Mouse (Mus musculus): ENCODE measurements around the gene Ift122. TPM values are rescaled to one million over a fixed set of nuclear protein-coding genes. Genes with fewer than 3 reads are reported as not detected.

Gene Ift122
- total RNA-seq (2015; ENCODE audit: low replicate concordance) (not detected in 2 replicates), total RNA-seq (2017; ENCODE audit: low replicate concordance) (0.38 and 1.9 TPM in 2 replicates)

DNA sequence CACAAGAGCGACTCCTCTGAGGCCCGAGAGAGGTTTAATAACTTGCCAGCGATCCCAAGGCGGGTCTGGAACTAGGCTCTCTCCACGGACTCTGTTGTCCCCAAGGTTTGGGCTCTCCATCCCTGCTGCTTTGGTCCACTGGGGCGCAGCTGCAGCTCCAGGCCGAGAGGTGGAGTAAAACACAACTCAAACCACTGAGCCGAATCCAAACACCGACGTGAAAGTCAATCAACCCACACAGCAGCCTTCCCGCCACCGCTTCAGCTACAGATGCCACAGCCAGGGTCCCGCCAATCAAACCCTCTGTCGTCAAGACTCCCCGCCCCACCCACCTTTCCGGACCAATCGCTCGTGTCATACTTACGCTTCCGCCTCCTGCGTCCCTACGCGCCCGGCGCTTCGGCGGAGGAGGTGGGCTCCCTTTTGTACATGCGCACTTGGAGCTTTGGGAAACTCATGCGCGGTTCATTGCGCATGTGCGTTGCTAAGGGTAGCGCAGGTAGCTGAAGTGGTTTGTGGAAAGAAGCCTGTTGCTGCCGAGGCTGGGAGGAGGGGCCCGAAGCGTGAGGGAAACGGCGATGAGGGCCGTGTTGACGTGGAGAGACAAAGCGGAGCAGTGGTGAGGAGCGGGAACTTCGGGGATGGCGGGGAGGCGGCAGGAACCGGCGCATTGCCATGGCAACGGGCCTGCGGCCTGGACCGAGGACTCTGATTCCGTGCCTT lies at the start of gene Ift122, which contains the start of gene Mbd4:
TSS of gene Ift122 (plus strand) at position 380 of the 723 bp plus-strand sequence.
TSS of gene Mbd4 (minus strand) at position 281 of the 723 bp plus-strand sequence.
- ATAC-seq (replicated peaks; ENCODE audit: low FRiP score, poor library complexity, severe bottlenecking) = peak; percentile 97

DNA sequence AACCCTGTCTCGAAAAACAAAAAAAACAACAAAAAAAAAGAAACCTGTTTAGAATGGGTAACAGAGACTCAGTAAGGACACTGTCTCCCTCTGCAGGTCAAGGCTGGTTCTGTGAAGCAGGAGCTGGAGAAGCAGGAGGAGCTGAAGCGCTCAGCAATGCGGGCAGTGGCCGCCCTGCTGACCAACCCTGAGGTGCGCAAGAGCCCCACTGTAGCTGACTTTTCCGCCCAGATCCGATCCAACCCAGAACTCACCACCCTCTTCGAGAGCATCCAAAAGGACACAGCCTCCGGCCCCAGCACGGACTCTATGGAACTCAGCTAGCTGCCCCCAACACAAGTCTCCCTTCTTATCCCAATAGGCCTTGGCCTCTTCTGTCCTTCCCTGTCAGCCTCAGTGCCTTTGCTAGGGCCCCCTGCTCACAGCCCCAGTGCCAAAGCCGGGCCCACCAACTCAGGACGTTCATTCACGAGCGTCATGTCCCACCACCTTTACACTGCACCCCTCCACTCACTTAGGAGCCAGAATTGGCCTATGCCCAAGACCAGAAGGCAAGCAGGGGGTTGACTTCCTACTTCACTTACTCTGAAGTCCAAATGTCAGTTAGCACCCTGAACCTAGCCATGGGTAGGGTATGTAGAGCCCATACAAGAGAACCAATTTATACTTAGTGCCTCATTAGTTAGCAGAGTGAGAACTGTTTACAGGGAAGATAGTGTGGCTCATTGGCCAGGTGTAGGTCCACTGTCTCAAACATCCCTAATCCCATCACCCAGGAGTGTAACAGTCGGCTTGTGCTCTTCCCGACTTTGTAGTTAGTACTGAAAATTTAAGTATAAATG lies 49.5 kb upstream of the Ift122 start:
- no peak for ATAC-seq (replicated peaks; ENCODE audit: low FRiP score, poor library complexity, severe bottlenecking)

DNA sequence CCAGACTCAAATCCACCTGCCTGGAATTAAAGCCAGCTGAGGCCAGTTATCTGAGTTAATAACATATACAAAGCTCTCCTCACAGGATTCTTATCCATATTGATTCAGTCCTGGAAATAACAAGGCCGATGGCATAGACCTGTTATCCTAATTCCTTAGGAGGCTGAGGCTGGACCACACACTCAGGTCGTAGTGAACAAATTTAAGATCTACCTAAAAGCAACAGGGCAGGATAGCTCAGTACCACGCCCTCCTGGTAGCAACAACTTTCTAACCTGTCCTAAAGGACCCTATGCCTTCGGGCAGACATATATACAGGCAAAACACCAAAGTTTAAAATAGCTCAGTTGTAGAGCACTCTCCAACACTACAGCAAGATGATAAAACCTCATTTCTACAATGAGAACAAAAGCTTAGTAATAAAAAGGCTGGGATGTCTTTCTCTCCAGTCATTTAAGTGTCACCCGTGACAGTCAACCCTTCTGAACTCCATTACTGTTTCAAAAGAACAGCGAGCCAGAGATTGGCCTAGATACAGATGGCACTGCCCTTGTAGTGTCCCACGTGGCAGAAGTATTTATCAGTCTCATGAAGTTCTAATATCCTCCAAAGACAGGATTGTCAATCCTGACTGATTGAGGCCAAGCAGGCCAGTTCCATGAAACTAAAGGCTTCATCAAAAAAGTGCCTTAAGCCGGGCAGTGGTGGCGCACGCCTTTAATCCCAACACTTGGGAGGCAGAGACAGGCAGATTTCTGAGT lies 48.7 kb upstream of the Ift122 start:
- ATAC-seq (replicated peaks; ENCODE audit: low FRiP score, poor library complexity, severe bottlenecking) = no peak

DNA sequence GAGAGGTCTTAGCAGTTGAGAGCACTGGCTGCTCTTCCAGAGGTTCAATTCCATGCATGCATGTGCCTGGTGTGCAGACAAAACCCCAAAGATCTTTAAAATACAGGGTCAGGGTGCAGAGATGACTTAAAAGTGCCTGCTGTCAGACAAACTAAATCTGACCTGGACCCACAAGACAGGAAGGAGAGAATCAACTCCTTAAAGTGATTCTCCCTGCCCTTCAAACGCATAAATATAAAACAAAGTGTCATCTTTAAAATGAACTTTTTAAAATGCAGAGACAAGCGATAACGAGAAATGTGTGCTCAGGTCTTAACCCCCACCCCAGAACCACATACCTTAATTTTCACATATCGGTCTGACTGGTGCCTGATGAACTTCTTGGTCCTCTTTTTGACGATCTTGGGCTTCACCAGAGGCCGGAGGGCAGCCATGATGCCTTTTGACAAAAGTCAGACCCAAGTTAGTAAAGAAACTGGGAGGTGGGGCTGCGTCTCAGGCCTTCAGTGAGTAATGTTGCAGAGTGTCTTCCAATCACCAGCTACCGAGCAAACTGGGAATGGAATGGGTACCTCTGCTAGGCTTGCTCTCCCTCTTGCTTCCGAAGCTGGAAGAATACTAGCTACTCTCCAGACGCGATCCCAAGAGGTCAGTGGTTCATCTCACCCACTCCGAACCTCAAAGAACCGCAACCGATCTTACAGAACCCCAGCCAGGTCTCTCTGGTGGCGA lies 45.6 kb upstream of the Ift122 start:
- no peak for ATAC-seq (replicated peaks; ENCODE audit: low FRiP score, poor library complexity, severe bottlenecking)

DNA sequence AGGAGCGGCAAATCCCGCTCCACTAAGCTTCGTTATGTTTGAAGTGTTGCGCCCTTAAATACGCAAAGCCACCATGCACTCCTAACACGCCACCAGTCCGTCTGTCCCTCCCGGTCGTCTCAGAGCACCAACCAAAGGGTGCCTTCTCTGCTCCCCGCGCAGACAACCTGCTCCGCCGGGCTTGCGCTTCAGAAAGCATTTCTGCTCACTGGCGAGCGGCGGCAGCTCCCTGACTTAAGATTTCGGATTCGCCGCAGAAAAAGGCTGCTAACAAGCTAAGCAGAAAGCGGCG lies 45.1 kb upstream of the Ift122 start:
- peak; percentile 44; the same call in 1 of the 2 replicates for ATAC-seq (replicated peaks; ENCODE audit: low FRiP score, poor library complexity, severe bottlenecking)

DNA sequence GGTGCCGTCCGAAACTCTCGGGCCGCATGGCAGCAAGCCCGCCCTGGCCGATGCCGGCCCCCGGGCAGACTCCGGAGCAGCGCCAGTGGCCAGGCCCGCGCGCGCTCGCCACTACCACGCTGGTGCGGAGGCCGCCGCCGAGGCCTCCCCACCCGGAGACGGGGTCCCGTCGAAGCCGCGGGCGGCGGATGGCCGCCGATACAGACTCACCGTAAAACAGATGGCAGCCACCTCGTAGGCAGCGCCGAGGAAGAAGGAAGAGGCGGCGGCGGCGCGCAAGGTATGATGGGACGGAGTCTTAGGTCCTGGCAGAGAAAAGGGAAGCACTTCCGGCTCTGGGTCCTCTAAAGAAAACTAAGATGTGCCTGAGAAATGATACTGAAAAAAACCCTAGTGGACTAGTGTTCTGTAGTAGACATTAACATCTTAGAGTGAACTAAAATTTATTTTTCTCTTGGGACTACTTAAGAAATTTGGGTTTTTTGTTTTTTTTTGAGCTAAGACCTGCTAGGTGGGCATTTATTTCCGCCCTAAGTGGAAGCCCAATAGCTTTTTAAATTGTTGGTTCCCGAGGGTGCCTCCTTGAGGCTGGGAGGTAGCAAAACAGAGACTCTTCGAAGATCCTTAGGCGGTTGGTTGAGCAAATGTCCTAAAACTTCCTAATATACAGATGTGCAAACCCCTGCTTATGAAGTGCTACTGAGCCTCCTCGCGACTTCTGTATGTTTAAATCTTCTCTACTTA lies 44.6 kb upstream of the Ift122 start, which contains the start of gene Rpl32:
TSS of gene Rpl32 (minus strand) at position 260 of the 744 bp plus-strand sequence.
- peak; percentile 94 for ATAC-seq (replicated peaks; ENCODE audit: low FRiP score, poor library complexity, severe bottlenecking)

DNA sequence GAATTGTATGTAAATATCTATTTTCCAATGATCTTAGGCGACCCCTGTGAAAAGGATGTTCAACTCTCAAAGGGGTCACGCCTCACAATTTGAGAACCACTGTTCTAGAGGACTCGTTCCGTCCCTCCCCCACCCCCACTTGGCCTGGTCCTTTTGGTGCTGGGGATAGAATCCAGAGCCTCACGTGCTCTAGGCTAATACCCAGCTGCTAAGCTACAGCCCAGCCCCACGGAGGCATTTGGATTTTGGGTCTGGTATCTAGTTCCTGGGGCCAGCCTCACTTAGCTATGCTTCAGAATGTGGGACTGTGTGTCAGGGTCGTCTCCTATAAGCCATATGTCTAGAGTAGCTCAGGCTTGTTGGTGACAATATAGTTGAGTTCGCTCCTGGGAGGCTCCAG lies 41.7 kb upstream of the Ift122 start:
- ATAC-seq (replicated peaks; ENCODE audit: low FRiP score, poor library complexity, severe bottlenecking) = no peak

DNA sequence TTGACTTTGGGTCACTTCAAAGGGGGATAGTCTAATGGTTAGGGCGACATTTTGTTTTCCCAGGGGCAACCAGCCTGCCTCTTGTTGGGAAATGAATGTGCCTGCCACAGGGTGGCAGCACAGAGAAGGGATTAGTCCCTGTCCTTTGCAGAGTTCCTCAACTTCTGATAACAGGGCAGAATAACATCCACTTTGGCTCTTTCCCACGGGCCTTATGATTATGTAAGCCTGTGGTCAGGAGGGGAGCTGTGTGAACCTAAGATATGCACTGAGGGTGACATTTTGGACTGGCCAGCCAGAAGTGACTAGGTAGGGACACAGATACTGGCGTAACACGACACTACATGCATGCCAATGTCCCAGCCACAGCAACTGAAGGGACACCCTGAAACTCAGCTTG lies 39.2 kb upstream of the Ift122 start:
- peak; percentile 86 for ATAC-seq (replicated peaks; ENCODE audit: low FRiP score, poor library complexity, severe bottlenecking)

DNA sequence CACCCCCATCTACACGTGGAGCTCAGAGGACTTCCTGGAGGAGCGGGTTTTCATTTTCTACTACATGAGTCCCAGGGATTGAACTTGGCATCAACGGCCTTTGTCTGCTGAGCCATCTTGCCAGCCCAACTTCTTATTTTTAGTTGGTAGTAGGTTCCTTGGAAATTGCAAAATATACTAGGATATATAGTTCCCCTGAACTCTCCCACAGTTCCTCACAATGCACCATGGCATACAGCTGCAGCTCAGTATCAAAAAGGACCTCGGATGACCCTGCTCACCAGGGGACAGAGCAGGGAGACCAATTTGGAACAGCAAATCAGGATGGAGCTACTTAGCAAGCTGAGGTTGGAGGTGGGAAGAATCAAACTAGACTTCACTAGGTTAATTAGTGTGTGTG lies 38.2 kb upstream of the Ift122 start:
- ATAC-seq (replicated peaks; ENCODE audit: low FRiP score, poor library complexity, severe bottlenecking) = no peak

DNA sequence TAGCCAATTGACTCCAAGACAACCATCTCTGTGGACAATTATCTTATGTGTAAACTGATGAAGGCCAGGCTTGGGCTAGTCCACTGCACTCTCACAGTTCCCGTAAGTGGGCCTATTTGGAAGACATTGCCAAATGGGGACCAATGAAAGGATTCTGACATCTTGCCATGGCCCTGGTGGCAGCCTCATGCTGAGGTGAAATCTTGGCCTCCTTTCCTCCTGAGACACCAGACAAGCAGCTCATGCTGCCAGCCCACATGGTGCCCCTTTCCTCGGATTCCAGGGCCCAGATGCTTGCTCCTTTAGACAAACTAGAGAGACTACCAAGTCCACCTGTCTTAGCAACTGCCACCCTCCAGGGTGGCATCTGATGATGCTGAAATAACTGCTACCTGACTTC lies 35.1 kb upstream of the Ift122 start:
- no peak for ATAC-seq (replicated peaks; ENCODE audit: low FRiP score, poor library complexity, severe bottlenecking)

DNA sequence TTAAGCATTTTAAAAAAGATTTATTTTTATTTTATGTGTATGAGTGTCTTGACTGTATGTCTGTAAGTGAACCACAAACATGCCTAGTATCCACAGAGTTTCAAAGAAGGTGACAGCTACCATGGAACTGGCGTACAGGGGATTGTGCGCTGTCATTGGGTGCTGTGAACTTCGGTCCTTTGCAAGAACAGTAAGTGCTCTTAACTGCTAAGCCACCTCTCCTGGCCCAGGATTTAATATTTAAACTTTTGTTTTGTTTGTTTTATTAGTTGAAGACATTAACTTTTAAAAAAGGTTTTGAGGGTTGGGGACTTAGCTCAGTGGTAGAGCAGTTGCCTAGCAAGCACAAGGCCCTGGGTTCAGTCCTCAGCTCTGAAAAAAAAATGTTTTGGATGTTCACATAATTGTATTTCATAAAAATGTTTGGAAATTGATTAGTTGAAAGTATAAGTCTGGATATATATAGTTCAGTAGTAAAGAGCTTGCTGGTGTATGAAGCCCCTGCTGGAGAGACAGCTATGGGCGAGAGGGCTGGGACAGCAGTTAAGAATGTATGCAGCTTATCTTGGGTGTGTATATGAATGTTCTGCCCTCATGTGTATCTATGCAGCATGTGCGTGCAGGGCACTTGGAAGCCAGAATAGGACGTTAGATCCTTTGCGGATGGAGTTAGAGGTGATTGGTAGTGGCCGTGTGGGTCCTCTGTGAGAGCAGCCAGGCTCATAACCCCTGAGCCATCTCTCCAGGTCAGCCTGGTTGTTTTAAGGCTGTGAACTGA lies 31.9 kb upstream of the Ift122 start:
- ATAC-seq (replicated peaks; ENCODE audit: low FRiP score, poor library complexity, severe bottlenecking) = peak; percentile 54; the same call in 1 of the 2 replicates

DNA sequence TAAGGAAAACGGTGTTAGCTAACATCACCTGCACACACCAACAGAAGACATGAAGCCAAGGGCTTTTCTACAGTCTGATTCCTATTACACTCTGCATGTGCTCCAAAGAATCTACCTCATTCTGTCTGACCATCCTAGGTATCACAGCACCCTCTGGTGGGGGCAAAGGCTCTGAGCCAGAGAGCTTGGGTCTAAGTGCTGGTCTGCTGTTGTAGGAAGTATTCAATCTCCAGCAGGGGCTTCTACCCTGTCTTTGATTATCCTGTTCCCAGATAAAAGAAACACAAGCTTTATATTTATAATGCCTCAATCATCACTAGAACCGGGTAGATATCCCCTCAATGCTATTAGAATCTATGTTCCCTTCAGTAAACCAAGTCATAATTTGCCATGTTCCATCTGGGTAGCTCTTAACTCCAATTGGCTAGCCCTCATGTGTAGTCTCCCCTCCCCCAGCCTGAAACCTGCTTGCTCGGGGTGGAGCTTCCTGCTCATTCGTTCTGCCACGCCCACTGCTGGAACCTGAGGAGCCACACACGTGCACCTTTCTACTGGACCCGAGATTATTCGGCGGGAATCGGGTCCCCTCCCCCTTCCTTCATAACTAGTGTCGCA lies 29.3 kb upstream of the Ift122 start:
- peak; percentile 82 for ATAC-seq (replicated peaks; ENCODE audit: low FRiP score, poor library complexity, severe bottlenecking)

DNA sequence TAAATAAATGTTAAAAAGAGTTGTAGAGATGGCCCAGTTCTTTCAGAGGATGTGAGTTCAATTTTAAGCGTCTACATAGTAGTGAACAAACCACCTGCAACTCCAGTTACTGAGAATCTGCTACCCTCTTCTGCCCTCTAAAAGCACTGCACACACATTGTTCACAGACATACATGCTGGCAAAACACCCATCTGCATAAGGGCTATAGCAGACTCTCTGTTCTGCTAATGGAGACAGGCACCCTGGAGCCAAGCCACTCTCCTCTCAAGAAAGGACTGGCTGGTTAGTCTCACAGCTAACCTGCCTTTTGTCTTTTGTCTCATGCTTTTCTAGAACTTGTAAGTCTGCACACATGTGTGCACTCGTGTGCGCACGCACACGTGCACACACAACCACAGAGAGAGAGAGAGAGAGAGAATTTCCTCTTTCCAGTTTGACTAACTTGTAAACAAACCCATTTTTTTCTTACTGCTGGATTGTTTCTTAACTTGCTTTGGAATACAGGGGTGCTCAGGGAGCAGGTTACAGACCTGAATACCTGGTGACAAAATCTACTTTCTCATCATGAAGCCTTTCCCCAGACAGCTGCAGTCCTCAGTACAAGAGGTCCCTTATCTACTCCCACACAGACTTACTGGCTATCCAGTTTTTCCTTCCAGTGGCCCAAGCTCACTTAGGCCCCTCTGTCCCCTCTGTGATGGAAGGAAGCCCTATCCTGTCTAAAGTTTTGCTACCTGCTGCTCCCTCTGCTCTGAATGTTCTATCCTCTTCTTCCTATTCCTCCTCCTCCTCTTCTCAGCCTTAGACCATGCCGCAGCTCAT lies 22.3 kb upstream of the Ift122 start:
- 0 out of 2 replicates have a peak, but pooled peaks have one; percentile 25 for ATAC-seq (replicated peaks; ENCODE audit: low FRiP score, poor library complexity, severe bottlenecking)

DNA sequence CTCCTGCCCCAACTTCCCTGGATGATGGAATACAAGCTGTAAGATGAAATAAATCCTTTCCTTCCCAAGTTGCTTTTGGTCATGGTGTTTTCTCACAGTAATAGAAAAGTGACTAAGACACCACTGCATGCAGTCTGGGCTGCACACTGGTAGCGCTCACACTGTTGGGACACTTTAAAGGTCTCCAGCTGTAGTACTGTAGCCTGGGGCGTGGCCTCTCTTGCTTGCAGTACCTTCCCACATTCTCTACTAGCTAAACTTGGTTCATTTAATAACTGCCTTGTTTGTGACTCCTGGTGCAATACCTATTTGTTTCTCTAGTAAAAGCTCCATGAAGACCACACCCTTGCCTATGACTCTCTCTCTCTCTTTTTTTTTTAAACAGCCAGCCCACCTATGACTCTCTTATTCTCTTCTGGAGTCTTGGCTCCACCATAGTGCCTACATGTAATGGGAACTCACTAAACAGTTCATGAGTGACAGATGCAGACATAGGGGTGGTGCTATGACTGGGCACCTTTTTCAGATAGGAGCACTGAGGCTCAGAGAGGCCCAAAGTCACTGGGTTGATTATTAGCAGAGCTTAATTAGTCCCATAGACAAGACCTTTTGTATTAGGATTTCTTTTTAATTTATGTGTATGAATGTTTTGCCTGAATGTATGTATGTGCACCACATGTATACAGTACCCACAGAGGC lies 21.0 kb upstream of the Ift122 start:
- ATAC-seq (replicated peaks; ENCODE audit: low FRiP score, poor library complexity, severe bottlenecking) = no peak

DNA sequence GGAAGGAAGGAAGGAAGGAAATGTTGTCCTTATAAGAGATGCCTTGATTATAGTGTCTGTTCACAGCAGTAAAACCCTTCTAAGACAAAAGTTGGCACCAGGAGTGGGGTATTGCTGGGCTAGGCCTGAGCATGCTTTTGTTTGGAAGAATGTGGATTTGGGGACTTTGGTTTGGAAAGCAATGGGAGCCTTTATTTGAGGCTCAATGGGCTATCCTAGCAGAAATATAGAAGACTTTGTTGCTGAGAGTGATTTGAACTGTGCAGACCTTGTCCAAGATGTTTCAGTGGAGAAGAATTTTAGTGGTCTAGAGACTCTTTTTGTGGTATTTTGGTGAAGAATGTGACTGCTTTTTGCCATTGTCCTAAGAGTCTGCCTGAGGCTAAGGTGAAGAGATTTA lies 19.4 kb upstream of the Ift122 start:
- ATAC-seq (replicated peaks; ENCODE audit: low FRiP score, poor library complexity, severe bottlenecking) = no peak

DNA sequence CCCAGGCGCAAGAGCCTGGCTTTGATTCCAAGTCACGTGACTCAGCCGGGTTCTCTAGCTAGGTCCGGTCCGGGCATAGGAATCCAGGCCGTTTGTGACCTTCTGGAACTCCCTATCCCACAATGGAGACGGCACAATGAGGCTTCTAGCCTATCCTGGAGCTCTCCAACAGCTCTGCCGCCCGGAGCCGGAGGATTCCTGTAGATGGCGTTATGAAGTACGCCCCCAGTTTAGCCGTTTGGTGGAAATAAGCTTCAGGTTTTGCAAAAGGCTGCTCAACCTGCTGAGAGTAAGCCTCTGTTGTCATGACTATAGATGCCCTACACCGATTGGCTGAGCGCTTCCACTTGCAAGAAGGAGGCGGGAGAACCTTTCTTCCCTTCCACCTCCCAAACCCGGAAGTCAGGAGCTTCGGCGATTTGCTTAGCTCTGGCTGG lies 15.1 kb upstream of the Ift122 start, which contains the start of gene Efcab12:
TSS of gene Efcab12 (minus strand) at position 252 of the 437 bp plus-strand sequence.
- ATAC-seq (replicated peaks; ENCODE audit: low FRiP score, poor library complexity, severe bottlenecking) = peak; percentile 96

All from erythroid progenitor cell, adult 5-6 weeks (primary cell).